Mouse (Mus musculus): ENCODE measurements around the gene Tmem53. TPM values are rescaled to one million over a fixed set of nuclear protein-coding genes. Genes with fewer than 3 reads are reported as not detected.

Gene Tmem53
- polyA plus RNA-seq, 1 experiment: not detected

GRCm38 (mm10) chr4:117261222-117261621, 9.5 kb downstream of the Tmem53 start:
- no peak overlapping the region for H3K27ac ChIP-seq (ENCODE audit: insufficient read depth, low read depth, low read length)
- 88% methylated on average over 2 of the region's 2 CpGs for WGBS
- no peak overlapping the region for H3K4me3 ChIP-seq (ENCODE audit: insufficient read depth, low read depth, low read length)
- H3K4me1 ChIP-seq (ENCODE audit: control insufficient read depth, insufficient read depth, low read length): no peaks in the 10 kb centered on the region; the same call in 1 of the 2 replicates
- TF ChIP-seq CTCF (IDR thresholded peaks at IDR 0.05; ENCODE audit: insufficient read depth, low read depth, low read length) (no peak), POLR2A (IDR thresholded peaks at IDR 0.05; ENCODE audit: insufficient read depth, low read depth, low read length) (no peak)

GRCm38 (mm10) chr4:117262101-117262913, 10.6 kb downstream of the Tmem53 start:
- TF ChIP-seq CTCF (IDR thresholded peaks at IDR 0.05; ENCODE audit: insufficient read depth, low read depth, low read length) (no peak), POLR2A (IDR thresholded peaks at IDR 0.05; ENCODE audit: insufficient read depth, low read depth, low read length) (no peak)
- Histone ChIP-seq H3K4me1 (ENCODE audit: control insufficient read depth, insufficient read depth, low read length) (no peaks in the 10 kb centered on the region; the same call in 1 of the 2 replicates), H3K4me3 (ENCODE audit: insufficient read depth, low read depth, low read length) (no peak overlapping the region), H3K27ac (ENCODE audit: insufficient read depth, low read depth, low read length) (no peak overlapping the region)
- 83% methylated on average over 13 of the region's 13 CpGs for WGBS

- TF ChIP-seq POLR2A (IDR thresholded peaks at IDR 0.05; ENCODE audit: insufficient read depth, low read depth, low read length) (no peak), CTCF (IDR thresholded peaks at IDR 0.05; ENCODE audit: insufficient read depth, low read depth, low read length) (no peak)
- 69% methylated on average over 8 of the region's 8 CpGs for WGBS
- Histone ChIP-seq H3K4me1 (ENCODE audit: control insufficient read depth, insufficient read depth, low read length) (no peaks in the 10 kb centered on the region; the same call in 1 of the 2 replicates), H3K27ac (ENCODE audit: insufficient read depth, low read depth, low read length) (no peak overlapping the region), H3K4me3 (ENCODE audit: insufficient read depth, low read depth, low read length) (no peak overlapping the region)
Measured at GRCm38 (mm10) chr4:117262987-117263386, 11.2 kb downstream of the Tmem53 start.

- Histone ChIP-seq H3K4me3 (ENCODE audit: insufficient read depth, low read depth, low read length) (no peak overlapping the region), H3K4me1 (ENCODE audit: control insufficient read depth, insufficient read depth, low read length) (peaks cover under 1% of the 10 kb centered on the region; the same call in 1 of the 2 replicates), H3K27ac (ENCODE audit: insufficient read depth, low read depth, low read length) (no peak overlapping the region)
- TF ChIP-seq CTCF (IDR thresholded peaks at IDR 0.05; ENCODE audit: insufficient read depth, low read depth, low read length) (peak; percentile 70), POLR2A (IDR thresholded peaks at IDR 0.05; ENCODE audit: insufficient read depth, low read depth, low read length) (no peak)
- WGBS: 19% methylated on average over 2 of the region's 2 CpGs
Measured at GRCm38 (mm10) chr4:117267284-117267683, 15.5 kb downstream of the Tmem53 start.

GRCm38 (mm10) chr4:117267831-117268437, 16.2 kb downstream of the Tmem53 start:
- H3K27ac ChIP-seq (ENCODE audit: insufficient read depth, low read depth, low read length): no peak overlapping the region
- peaks cover 6% of the 10 kb centered on the region; the same call in 1 of the 2 replicates for H3K4me1 ChIP-seq (ENCODE audit: control insufficient read depth, insufficient read depth, low read length)
- TF ChIP-seq POLR2A (IDR thresholded peaks at IDR 0.05; ENCODE audit: insufficient read depth, low read depth, low read length) (no peak), CTCF (IDR thresholded peaks at IDR 0.05; ENCODE audit: insufficient read depth, low read depth, low read length) (no peak)
- 94% methylated on average over 25 of the region's 25 CpGs for WGBS
- H3K4me3 ChIP-seq (ENCODE audit: insufficient read depth, low read depth, low read length): no peak overlapping the region

- TF ChIP-seq POLR2A (IDR thresholded peaks at IDR 0.05; ENCODE audit: insufficient read depth, low read depth, low read length) (no peak), CTCF (IDR thresholded peaks at IDR 0.05; ENCODE audit: insufficient read depth, low read depth, low read length) (peak; percentile 29; the same call in 1 of the 2 replicates)
- 17% methylated on average over 6 of the region's 6 CpGs for WGBS
- Histone ChIP-seq H3K4me3 (ENCODE audit: insufficient read depth, low read depth, low read length) (no peak overlapping the region), H3K27ac (ENCODE audit: insufficient read depth, low read depth, low read length) (no peak overlapping the region), H3K4me1 (ENCODE audit: control insufficient read depth, insufficient read depth, low read length) (peaks cover 8% of the 10 kb centered on the region; the same call in 1 of the 2 replicates)
Measured at GRCm38 (mm10) chr4:117270278-117270677, 18.5 kb downstream of the Tmem53 start.

- H3K27ac ChIP-seq (ENCODE audit: insufficient read depth, low read depth, low read length): no peak overlapping the region
- H3K4me3 ChIP-seq (ENCODE audit: insufficient read depth, low read depth, low read length): no peak overlapping the region
- H3K4me1 ChIP-seq (ENCODE audit: control insufficient read depth, insufficient read depth, low read length): peaks cover 8% of the 10 kb centered on the region; the same call in 1 of the 2 replicates
- WGBS: 36% methylated on average over 12 of the region's 12 CpGs
- TF ChIP-seq CTCF (IDR thresholded peaks at IDR 0.05; ENCODE audit: insufficient read depth, low read depth, low read length) (no peak), POLR2A (IDR thresholded peaks at IDR 0.05; ENCODE audit: insufficient read depth, low read depth, low read length) (no peak)
Measured at GRCm38 (mm10) chr4:117272459-117272858, 20.7 kb downstream of the Tmem53 start.

- TF ChIP-seq CTCF (IDR thresholded peaks at IDR 0.05; ENCODE audit: insufficient read depth, low read depth, low read length) (no peak), POLR2A (IDR thresholded peaks at IDR 0.05; ENCODE audit: insufficient read depth, low read depth, low read length) (no peak)
- H3K4me1 ChIP-seq (ENCODE audit: control insufficient read depth, insufficient read depth, low read length): peaks cover 8% of the 10 kb centered on the region; the same call in 1 of the 2 replicates
- WGBS: 73% methylated on average over 4 of the region's 4 CpGs
Measured at GRCm38 (mm10) chr4:117274720-117275119, 23.0 kb downstream of the Tmem53 start.

GRCm38 (mm10) chr4:117276281-117276711, 24.5 kb downstream of the Tmem53 start:
- H3K27ac ChIP-seq (ENCODE audit: insufficient read depth, low read depth, low read length): no peak overlapping the region
- WGBS: 97% methylated on average over 17 of the region's 17 CpGs
- no peak overlapping the region for H3K4me3 ChIP-seq (ENCODE audit: insufficient read depth, low read depth, low read length)
- TF ChIP-seq POLR2A (IDR thresholded peaks at IDR 0.05; ENCODE audit: insufficient read depth, low read depth, low read length) (no peak), CTCF (IDR thresholded peaks at IDR 0.05; ENCODE audit: insufficient read depth, low read depth, low read length) (no peak)
- H3K4me1 ChIP-seq (ENCODE audit: control insufficient read depth, insufficient read depth, low read length): peaks cover 8% of the 10 kb centered on the region; the same call in 1 of the 2 replicates

More at GRCm38 (mm10) chr4:117274720-117275119, 23.0 kb downstream of the Tmem53 start:
- no peak overlapping the region for H3K4me3 ChIP-seq (ENCODE audit: insufficient read depth, low read depth, low read length)
- no peak overlapping the region for H3K27ac ChIP-seq (ENCODE audit: insufficient read depth, low read depth, low read length)

All from olfactory bulb, adult 2 months (tissue).